Mouse (Mus musculus) layer of hippocampus, adult 9-11 months (tissue): ENCODE results near the gene Gpr107.

Source experiments
- DNase-seq: peaks from one replicate; pipeline ENCODE4 v3.0.0; 2022

Gpr107 gene

GRCm38 (mm10) chr2:31151892-31152812 is at the start of gene Gpr107:
TSS of gene Gpr107 (plus strand) at chr2:31152316.
- peak; percentile 85 for DNase-seq

- no peak for DNase-seq
Observed at GRCm38 (mm10) chr2:31103321-31103720, 48.8 kb upstream of the Gpr107 start.

GRCm38 (mm10) chr2:31105279-31105678 is 46.8 kb upstream of the Gpr107 start:
- DNase-seq: no peak

- no peak for DNase-seq
Observed at GRCm38 (mm10) chr2:31106004-31106403, 46.1 kb upstream of the Gpr107 start.

- DNase-seq: no peak
Observed at GRCm38 (mm10) chr2:31106621-31107320, 45.3 kb upstream of the Gpr107 start.

GRCm38 (mm10) chr2:31108186-31108585 is 43.9 kb upstream of the Gpr107 start:
- DNase-seq: no peak

- DNase-seq: no peak
Observed at GRCm38 (mm10) chr2:31109960-31110548, 42.1 kb upstream of the Gpr107 start.

- DNase-seq: no peak
Observed at GRCm38 (mm10) chr2:31111685-31112084, 40.4 kb upstream of the Gpr107 start.

- DNase-seq: no peak
Observed at GRCm38 (mm10) chr2:31114205-31114604, 37.9 kb upstream of the Gpr107 start.

GRCm38 (mm10) chr2:31115091-31115942 is 36.8 kb upstream of the Gpr107 start:
- DNase-seq: no peak

- DNase-seq: peak; percentile 63
Observed at GRCm38 (mm10) chr2:31115943-31116731, 36.0 kb upstream of the Gpr107 start.

- no peak for DNase-seq
Observed at GRCm38 (mm10) chr2:31118211-31118610, 33.9 kb upstream of the Gpr107 start.

- no peak for DNase-seq
Observed at GRCm38 (mm10) chr2:31118639-31119380, 33.3 kb upstream of the Gpr107 start.

- peak; percentile 79 for DNase-seq
Observed at GRCm38 (mm10) chr2:31119795-31120194, 32.3 kb upstream of the Gpr107 start.

- no peak for DNase-seq
Observed at GRCm38 (mm10) chr2:31121131-31121693, 30.9 kb upstream of the Gpr107 start.

- DNase-seq: no peak
Observed at GRCm38 (mm10) chr2:31122806-31123205, 29.3 kb upstream of the Gpr107 start.

- DNase-seq: no peak
Observed at GRCm38 (mm10) chr2:31123493-31123892, 28.6 kb upstream of the Gpr107 start.

- no peak for DNase-seq
Observed at GRCm38 (mm10) chr2:31124694-31125093, 27.4 kb upstream of the Gpr107 start.

- DNase-seq: no peak
Observed at GRCm38 (mm10) chr2:31125156-31125555, 27.0 kb upstream of the Gpr107 start.

GRCm38 (mm10) chr2:31126048-31126447 is 26.1 kb upstream of the Gpr107 start:
- no peak for DNase-seq

GRCm38 (mm10) chr2:31127219-31127618 is 24.9 kb upstream of the Gpr107 start:
- peak; percentile 45 for DNase-seq
